ENCODE assay signal across 8 mouse cellular contexts in the genomic region with DNA sequence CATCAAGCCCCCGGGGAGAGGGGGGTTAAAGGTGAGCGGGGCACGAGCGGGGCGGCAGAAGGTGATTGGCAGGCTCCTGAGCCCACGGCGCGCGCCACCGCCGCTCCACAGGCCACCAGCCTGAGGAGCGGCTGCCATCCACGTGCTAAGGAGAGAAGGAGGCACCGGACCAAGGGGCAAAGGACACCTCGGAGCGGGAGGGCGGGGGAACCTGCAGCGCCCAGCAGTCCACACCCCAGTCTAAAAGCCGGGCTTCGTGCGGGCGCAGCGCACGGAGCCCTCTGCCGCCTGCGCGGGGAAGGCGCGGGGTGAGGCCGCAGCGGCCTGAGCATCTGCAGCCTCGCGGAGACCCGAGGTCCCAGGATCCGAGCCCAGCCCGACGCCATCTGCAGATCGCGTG. TPM values are rescaled to one million over a fixed set of nuclear protein-coding genes. Genes with fewer than 3 reads are reported as not detected.
A peak's percentile ranks its signal among the peaks of the same experiment; 100 is the strongest.
DNase-seq lines count a peak whose midpoint lies in the region; ATAC-seq and TF ChIP-seq lines count a peak whose summit lies in the region.

A gene (plus strand): TSS at position 238 of the 400 bp plus-strand sequence.

- H3K4me1 ChIP-seq in E14TG2a.4 (replicated peaks; ENCODE audit: low read depth, low read length) = peaks cover 28% of the 10 kb centered on the region
- peaks cover 8% of the 10 kb centered on the region; the same call in 1 of the 2 replicates for H3K4me1 ChIP-seq in kidney, embryonic 16.5 days (ENCODE audit: insufficient read depth, low read length)
- no peaks in the 10 kb centered on the region for H3K4me1 ChIP-seq in neural tube, embryonic 13.5 days (replicated peaks)

- H3K4me3 ChIP-seq in E14TG2a.4 (replicated peaks; ENCODE audit: low read length) = peak within 1 kb of the TSS; percentile 69
- peak within 1 kb of the TSS; percentile 32 for H3K4me3 ChIP-seq in kidney, embryonic 16.5 days (ENCODE audit: low read length)
- peak within 1 kb of the TSS; percentile 4; the same call in 1 of the 2 replicates for H3K4me3 ChIP-seq in neural tube, embryonic 13.5 days

- TF ChIP-seq CTCF in E14TG2a.4 (conservative IDR thresholded peaks at IDR 0.05; ENCODE audit: low read length) = no peak

- H3K9ac ChIP-seq in kidney, embryonic 16.5 days (replicated peaks; ENCODE audit: low read length) = peak within 1 kb of the TSS; percentile 24; the same call in 1 of the 2 replicates
- no peak within 1 kb of the TSS for H3K9ac ChIP-seq in neural tube, embryonic 13.5 days

- WGBS in kidney, embryonic 16.5 days = 2% methylated on average over 39 of the region's 39 CpGs
- WGBS in neural tube, embryonic 13.5 days = 2% methylated on average over 30 of the region's 39 CpGs

- peaks cover 87% of the 10 kb centered on the region for H3K27me3 ChIP-seq in E14TG2a.4 (ENCODE audit: insufficient read depth, low read length)
- peaks cover 53% of the 10 kb centered on the region for H3K27me3 ChIP-seq in kidney, embryonic 16.5 days (ENCODE audit: insufficient read depth, low read length)
- peaks cover 68% of the 10 kb centered on the region for H3K27me3 ChIP-seq in neural tube, embryonic 13.5 days

- peak; percentile 20; the same call in 1 of the 2 replicates for ATAC-seq in granulocyte monocyte progenitor cell, adult 5-6 weeks (replicated peaks; ENCODE audit: poor library complexity, severe bottlenecking)
- ATAC-seq in kidney, embryonic 16.5 days (ENCODE audit: low FRiP score, low TSS enrichment) = peak; percentile 75; the same call in 1 of the 2 replicates
- no peak for ATAC-seq in neural tube, embryonic 13.5 days (ENCODE audit: low read depth)

- no peaks in the 10 kb centered on the region for H3K36me3 ChIP-seq in E14TG2a.4 (ENCODE audit: insufficient read depth, low read length)
- no peaks in the 10 kb centered on the region for H3K36me3 ChIP-seq in kidney, embryonic 16.5 days (ENCODE audit: insufficient read depth, low read length)
- no peaks in the 10 kb centered on the region for H3K36me3 ChIP-seq in neural tube, embryonic 13.5 days

- no peak within 1 kb of the TSS for H3K27ac ChIP-seq in kidney, embryonic 16.5 days (ENCODE audit: low read length)
- H3K27ac ChIP-seq in neural tube, embryonic 13.5 days (replicated peaks) = no peak within 1 kb of the TSS

- 0 out of 2 replicates have a peak, but pooled peaks cover 5% of the 10 kb centered on the region for H3K9me3 ChIP-seq in E14TG2a.4 (ENCODE audit: low read length)
- H3K9me3 ChIP-seq in kidney, embryonic 16.5 days (ENCODE audit: low read length) = no peaks in the 10 kb centered on the region
- H3K9me3 ChIP-seq in neural tube, embryonic 13.5 days = no peaks in the 10 kb centered on the region

- peak within 1 kb of the TSS; percentile 51 for H3K4me2 ChIP-seq in kidney, embryonic 16.5 days (replicated peaks; ENCODE audit: low read depth, low read length)
- H3K4me2 ChIP-seq in neural tube, embryonic 13.5 days = no peak within 1 kb of the TSS

- no peak for DNase-seq in adrenal gland, postnatal 4 days (ENCODE audit: low spot score in 2 of 2)
- DNase-seq in natural killer cell, adult 2 months (ENCODE audit: low spot score in 2 of 2) = no peak
- DNase-seq in spleen, postnatal 14 days (ENCODE audit: low spot score in 2 of 2) = no peak
- DNase-seq in urinary bladder, adult 2 months (ENCODE audit: low spot score) = no peak

RNA-seq across cellular contexts. Expression of the gene that starts here (rescaled TPM):
- total RNA-seq in adrenal gland, postnatal 4 days (2021) = 10 to 100 TPM; 37.8 to 38.7 TPM
- not detected in 2 replicates for total RNA-seq in granulocyte monocyte progenitor cell, adult 5-6 weeks (2014; fragmentation: Nextera tagmentation)
- total RNA-seq in granulocyte monocyte progenitor cell, adult 5-6 weeks (2017) = 1.2 TPM in 1 of 2 replicates, not detected in the other
- 8.3 and 8.5 TPM in 2 replicates for polyA plus RNA-seq in kidney, embryonic 16.5 days (2015; fragmentation: Nextera tagmentation; extraction: Ambion mirVana)
- 0.56 and 1.2 TPM in 2 replicates for polyA plus RNA-seq in neural tube, embryonic 13.5 days (2015; fragmentation: Nextera tagmentation; extraction: Ambion mirVana)
- 1.9 and 2.5 TPM in 2 replicates for polyA plus RNA-seq in urinary bladder, adult 2 months (2012; rRNA removed)

Comparison
In these comparisons a context has a peak if more than half of its experiments do, and no peak if none do; other contexts are left out.
1. RNA of the gene that starts here (total RNA-seq): 37.8 to 38.7 TPM in adrenal gland, postnatal 4 days; 1.2 TPM in granulocyte monocyte progenitor cell, adult 5-6 weeks; every median in the first group is over 10 times any median in the second.
2. H3K4me3 ChIP-seq: peak in every context shown above with its lines; median percentile 69 in E14TG2a.4; 32 in kidney, embryonic 16.5 days; 4 in neural tube, embryonic 13.5 days.